Mouse (Mus musculus) olfactory bulb, adult 2 months (tissue): ENCODE measurements around the gene Hlcs. TPM values are rescaled to one million over a fixed set of nuclear protein-coding genes. Genes with fewer than 3 reads are reported as not detected.

Source experiments
- H3K27ac ChIP-seq: fragments of 200-500 bp; 2 replicates; pipeline ENCODE4 v1.5.1; 2012; ENCODE audit warnings: low read depth, low read length; ENCODE audit not compliant: insufficient read depth
- H3K4me1 ChIP-seq: fragments of 200-500 bp; 2 replicates; pipeline ENCODE4 v1.6.1; 2012; ENCODE audit warnings: low read length; ENCODE audit not compliant: control insufficient read depth, insufficient read depth
- H3K4me3 ChIP-seq: fragments of 200-500 bp; 2 replicates; pipeline ENCODE4 v1.5.1; 2012; ENCODE audit warnings: mild to moderate bottlenecking, low read depth, low read length, moderate library complexity; ENCODE audit not compliant: insufficient read depth
- CTCF ChIP-seq: fragments of 200-500 bp; IDR thresholded peaks from 2 replicates; pipeline ENCODE4 v1.5.1; 2012; ENCODE audit warnings: low read depth, mild to moderate bottlenecking, low read length, moderate library complexity; ENCODE audit not compliant: insufficient read depth
- POLR2A ChIP-seq: fragments of 200-500 bp; IDR thresholded peaks from 2 replicates; pipeline ENCODE4 v1.6.1; 2012; ENCODE audit warnings: mild to moderate bottlenecking, low read depth, low read length, moderate library complexity; ENCODE audit not compliant: insufficient read depth
- WGBS: fragments of 180-500 bp; shearing (Covaris S2); methylation state at CpG from one replicate; pipeline ENCODE4 v1.1.7; 2018; 5-methylcytosine and 5-hydroxymethylcytosine counted together
- polyA plus RNA-seq: library from polyadenylated mRNA; stranded (reverse); fragments of >200 nt; gene quantifications from 2 replicates; pipeline ENCODE4 v1.2.4, GENCODE M21; 2012; ENCODE audit warnings: low replicate concordance; ENCODE audit not compliant: missing spikeins, insufficient read depth, insufficient read length

Hlcs gene
- polyA plus RNA-seq, 1 experiment = not detected

GRCm38 (mm10) chr16:94253671-94254414, 59.5 kb downstream of the Hlcs start:
- 42% methylated on average over 24 of the region's 24 CpGs for WGBS
- peaks cover 10% of the 10 kb centered on the region for H3K4me1 ChIP-seq
- TF ChIP-seq CTCF (no peak), POLR2A (no peak)
- H3K27ac ChIP-seq = peak overlapping the region; percentile 3; the same call in 1 of the 2 replicates
- no peak overlapping the region for H3K4me3 ChIP-seq

DNA sequence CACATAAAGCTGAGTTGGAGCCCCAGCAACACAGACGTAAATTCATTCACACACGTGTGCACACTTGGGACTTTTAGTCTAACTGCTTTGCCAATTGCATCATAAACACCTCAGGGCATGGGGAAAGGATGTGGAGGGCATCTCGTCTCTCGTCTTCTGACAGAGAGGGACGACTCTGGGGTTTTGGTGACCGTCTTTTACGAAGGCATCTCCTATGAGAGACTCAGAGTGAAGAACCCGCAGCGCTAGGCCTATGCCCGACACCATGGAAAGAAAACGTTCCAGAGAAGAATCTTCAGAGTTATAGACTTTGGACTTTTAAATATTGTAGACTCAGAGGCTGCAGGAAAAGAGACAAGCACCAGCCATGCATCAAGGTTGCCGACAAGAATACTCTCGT, 61.6 kb downstream of the Hlcs start:
- peaks cover 10% of the 10 kb centered on the region for H3K4me1 ChIP-seq
- no peak for TF ChIP-seq POLR2A
- no peak for TF ChIP-seq CTCF
- H3K4me3 ChIP-seq = no peak overlapping the region
- H3K27ac ChIP-seq = no peak overlapping the region
- WGBS = 92% methylated on average over 13 of the region's 13 CpGs

DNA sequence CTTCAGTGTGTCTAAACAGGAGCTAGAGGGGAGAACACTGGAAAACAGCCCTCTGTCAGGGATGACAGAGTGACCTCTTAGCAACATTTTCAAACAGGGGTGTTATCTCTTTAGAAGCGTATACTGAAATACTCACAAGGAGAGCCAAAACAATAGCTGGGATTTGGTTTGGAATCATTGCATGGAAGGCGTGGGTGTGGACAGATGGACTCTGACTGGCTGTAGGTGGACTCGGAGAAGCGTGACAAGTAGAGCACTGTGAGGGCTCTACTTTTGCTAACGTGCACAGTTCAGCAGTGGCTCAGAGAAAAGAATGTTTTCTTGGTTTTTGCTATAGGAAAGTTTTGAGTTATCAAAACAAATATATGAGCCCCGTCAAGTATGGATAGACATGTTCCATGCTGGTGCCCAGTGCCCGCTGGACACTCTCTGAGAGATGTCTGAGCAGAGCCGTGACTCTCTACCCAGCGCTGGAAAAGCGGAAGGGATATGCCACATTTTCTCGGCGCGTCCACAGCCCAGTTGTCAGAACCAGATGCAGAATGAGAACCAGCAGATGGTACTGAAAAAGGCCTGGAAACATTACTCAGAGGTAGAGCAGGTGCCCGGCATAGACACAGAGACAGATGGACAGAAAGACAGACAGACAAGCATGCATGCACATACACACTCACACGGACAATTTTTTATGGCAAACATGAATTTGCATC, 62.6 kb downstream of the Hlcs start:
- H3K4me3 ChIP-seq = no peak overlapping the region
- no peak for TF ChIP-seq POLR2A
- no peak for TF ChIP-seq CTCF
- peaks cover 10% of the 10 kb centered on the region for H3K4me1 ChIP-seq
- no peak overlapping the region for H3K27ac ChIP-seq
- WGBS = 84% methylated on average over 15 of the region's 15 CpGs

DNA sequence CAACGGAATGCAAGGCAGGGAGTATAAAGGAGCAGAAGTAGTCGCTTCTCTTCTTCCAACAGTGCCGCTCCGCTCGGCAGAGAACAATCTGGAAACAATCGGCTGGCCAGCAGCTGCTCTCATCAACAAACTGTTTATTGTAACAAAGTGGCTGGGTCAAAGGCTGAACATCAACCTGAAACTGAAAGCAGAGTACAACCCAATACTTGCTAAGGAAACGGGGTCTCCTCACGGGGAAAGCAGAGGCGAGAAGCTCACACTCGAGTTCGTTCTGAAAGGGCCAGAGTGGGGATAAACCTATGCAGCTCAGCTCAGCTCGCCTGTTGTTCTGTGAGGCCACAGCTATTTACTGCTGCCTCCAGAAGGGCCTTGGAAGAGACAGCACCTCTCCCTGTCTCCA, 63.2 kb downstream of the Hlcs start:
- 72% methylated on average over 12 of the region's 12 CpGs for WGBS
- no peak overlapping the region for H3K27ac ChIP-seq
- TF ChIP-seq POLR2A (no peak), CTCF (no peak)
- H3K4me3 ChIP-seq = no peak overlapping the region
- H3K4me1 ChIP-seq = peaks cover 10% of the 10 kb centered on the region

- H3K27ac ChIP-seq = no peak overlapping the region
Measured at GRCm38 (mm10) chr16:94249666-94250065, 63.7 kb downstream of the Hlcs start.

DNA sequence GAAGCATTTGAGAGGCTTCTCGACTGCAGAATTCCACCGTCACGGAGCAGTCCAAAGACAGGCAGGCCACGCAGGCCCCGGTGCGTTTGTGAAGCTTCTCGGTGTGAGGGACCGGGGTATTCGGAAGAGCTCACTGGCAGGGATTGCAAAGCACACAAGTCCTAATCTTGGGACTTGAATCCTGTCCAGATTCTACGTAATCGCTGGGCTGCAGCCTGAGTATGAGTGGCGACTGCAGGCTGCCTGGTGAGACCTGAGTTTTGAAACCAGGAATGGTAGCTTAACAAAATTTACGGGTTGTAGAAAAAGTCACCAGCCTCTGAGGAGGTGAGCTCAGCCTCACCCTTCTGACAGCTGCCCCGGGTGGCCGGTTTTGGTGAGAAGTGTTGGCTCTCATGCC, 64.7 kb downstream of the Hlcs start:
- 85% methylated on average over 15 of the region's 15 CpGs for WGBS

More at GRCm38 (mm10) chr16:94249666-94250065, 63.7 kb downstream of the Hlcs start:
- H3K4me1 ChIP-seq = peaks cover 10% of the 10 kb centered on the region
- WGBS = 95% methylated on average over 10 of the region's 10 CpGs
- H3K4me3 ChIP-seq = no peak overlapping the region
- no peak for TF ChIP-seq POLR2A
- TF ChIP-seq CTCF = no peak

DNA sequence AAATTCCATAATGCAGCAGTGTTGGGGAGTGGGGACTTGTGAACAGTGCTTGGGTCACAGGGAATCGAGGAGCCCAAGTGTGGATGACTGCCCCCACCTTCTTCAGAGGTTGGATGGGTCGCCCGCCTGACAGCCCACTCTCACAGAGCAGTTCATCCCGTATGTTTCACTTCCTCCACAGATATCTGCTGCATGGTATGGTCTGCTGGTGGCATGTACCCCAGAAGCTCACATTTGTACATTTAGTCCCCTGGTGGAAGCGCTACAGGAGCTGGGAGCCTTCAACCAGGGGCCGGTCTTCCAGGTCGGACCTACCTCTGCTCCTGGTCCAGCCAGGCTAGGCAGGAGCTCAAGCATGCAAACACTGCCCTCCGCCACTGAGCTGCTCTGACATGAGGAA, 66.4 kb downstream of the Hlcs start:
- Histone ChIP-seq H3K4me3 (no peak overlapping the region), H3K4me1 (no peaks in the 10 kb centered on the region), H3K27ac (no peak overlapping the region)
- 94% methylated on average over 8 of the region's 8 CpGs for WGBS
- no peak for TF ChIP-seq POLR2A
- TF ChIP-seq CTCF = no peak

More for the DNA sequence above, 64.7 kb downstream of the Hlcs start:
- TF ChIP-seq POLR2A = no peak
- TF ChIP-seq CTCF = no peak
- H3K27ac ChIP-seq = no peak overlapping the region
- H3K4me3 ChIP-seq = no peak overlapping the region
- peaks cover 4% of the 10 kb centered on the region for H3K4me1 ChIP-seq

- Histone ChIP-seq H3K4me1 (no peaks in the 10 kb centered on the region), H3K4me3 (no peak overlapping the region), H3K27ac (no peak overlapping the region)
- no peak for TF ChIP-seq POLR2A
- TF ChIP-seq CTCF = no peak
- 85% methylated on average over 17 of the region's 17 CpGs for WGBS
Measured at GRCm38 (mm10) chr16:94246058-94246784, 67.2 kb downstream of the Hlcs start.

GRCm38 (mm10) chr16:94241126-94241525, 72.2 kb downstream of the Hlcs start:
- WGBS = 92% methylated on average over 10 of the region's 10 CpGs
- Histone ChIP-seq H3K4me1 (peaks cover 19% of the 10 kb centered on the region), H3K27ac (no peak overlapping the region), H3K4me3 (no peak overlapping the region)
- TF ChIP-seq CTCF (no peak), POLR2A (no peak)
